Mouse (Mus musculus): ENCODE results near the gene Plin5. TPM values are rescaled to one million over a fixed set of nuclear protein-coding genes. Genes with fewer than 3 reads are reported as not detected.

Plin5 gene
- total and polyA plus RNA-seq, 3 experiments, result not detected

- no peak for TF ChIP-seq GABPA (IDR thresholded peaks at IDR 0.05; ENCODE audit: low read depth, low read length)
These were observed 24.6 kb upstream of the Plin5 start (continued) for GRCm38 (mm10) chr17:56141702-56142605.

- Histone ChIP-seq H3K9me3 (replicated peaks; ENCODE audit: insufficient read depth, low read length) (no peaks in the 10 kb centered on the region), H3K36me3 (ENCODE audit: control insufficient read depth in 1 of 2, insufficient read depth in 2 of 2, low read length in 2 of 2) (no peaks in the 10 kb centered on the region), H3K79me2 (ENCODE audit: control insufficient read depth, insufficient read depth, low read length, poor library complexity) (peaks cover 6% of the 10 kb centered on the region; the same call in 1 of the 2 replicates), H3K4me3 (ENCODE audit: control insufficient read depth in 1 of 2, insufficient read depth in 1 of 2, low read depth in 2 of 2, low read length in 2 of 2) (peak within 1 kb of the TSS; percentile 62 to 87), H3K4me1 (ENCODE audit: control insufficient read depth in 1 of 2, insufficient read depth in 2 of 2, low read length in 2 of 2) (peaks cover 0 to 5% of the 10 kb centered on the region in 2 experiments; a peak in 2 of 4 replicates), H3K9ac (ENCODE audit: control insufficient read depth, low read depth, low read length, poor library complexity, severe bottlenecking) (peak within 1 kb of the TSS; percentile 67), H3K27me3 (ENCODE audit: control insufficient read depth in 1 of 2, insufficient read depth in 2 of 2, low read length in 2 of 2) (no peaks in the 10 kb centered on the region), H3K27ac (ENCODE audit: control insufficient read depth, low read depth, low read length) (0 out of 2 replicates have a peak within 1 kb of the TSS, but pooled peaks have one; percentile 6)
- peak; percentile 79 for DNase-seq (ENCODE audit: low read depth, low spot score)
- peak in 1 of 3 experiments; percentile 24; a peak in 1 of 6 replicates for TF ChIP-seq CTCF (IDR thresholded peaks at IDR 0.05 in 2 of 3, conservative IDR thresholded peaks at IDR 0.05 in 1 of 3; ENCODE audit: control insufficient read depth in 1 of 3, insufficient read depth in 1 of 3, low read depth in 2 of 3, low read length in 3 of 3, poor library complexity in 1 of 3, severe bottlenecking in 1 of 3)
- no peak for TF ChIP-seq ELF1 (IDR thresholded peaks at IDR 0.05; ENCODE audit: low read depth, low read length)
- TF ChIP-seq BHLHE40 (IDR thresholded peaks at IDR 0.05; ENCODE audit: borderline replicate concordance, low read depth, low read length), result no peak
- no peak for TF ChIP-seq ZNF384 (IDR thresholded peaks at IDR 0.05; ENCODE audit: low read depth, low read length)
- peak; percentile 97 for TF ChIP-seq MAZ (IDR thresholded peaks at IDR 0.05; ENCODE audit: low read depth, low read length)
- TF ChIP-seq RAD21 (IDR thresholded peaks at IDR 0.05; ENCODE audit: low read depth, low read length), result no peak
- peak; percentile 43; the same call in 1 of the 2 replicates for TF ChIP-seq NRF1 (IDR thresholded peaks at IDR 0.05; ENCODE audit: insufficient read depth, low read depth, low read length, poor library complexity, severe bottlenecking)
- TF ChIP-seq ZMIZ1 (IDR thresholded peaks at IDR 0.05; ENCODE audit: low read depth, low read length), result no peak
- 0 out of 2 replicates have a peak, but pooled peaks have one; percentile 22 for TF ChIP-seq MYC (IDR thresholded peaks at IDR 0.05; ENCODE audit: low read depth, low read length)
- no peak for TF ChIP-seq POLR2AphosphoS2 (IDR thresholded peaks at IDR 0.05; ENCODE audit: low read length)
- TF ChIP-seq SIN3A (IDR thresholded peaks at IDR 0.05; ENCODE audit: low read length), result peak; percentile 56; the same call in 1 of the 2 replicates
- TF ChIP-seq SMC3 (IDR thresholded peaks at IDR 0.05; ENCODE audit: low read depth, low read length), result no peak
- TF ChIP-seq USF2 (IDR thresholded peaks at IDR 0.05; ENCODE audit: borderline replicate concordance in 1 of 2, insufficient read depth in 1 of 2, low read depth in 1 of 2, low read length in 2 of 2), result no peak
- TF ChIP-seq ZC3H11A (IDR thresholded peaks at IDR 0.05; ENCODE audit: low read depth, low read length), result no peak
- TF ChIP-seq HCFC1 (IDR thresholded peaks at IDR 0.05; ENCODE audit: low read depth, low read length), result peak; percentile 67
- TF ChIP-seq UBTF (IDR thresholded peaks at IDR 0.05; ENCODE audit: borderline replicate concordance, insufficient read depth, low read depth, low read length), result no peak
- peak; percentile 41; the same call in 1 of the 2 replicates for TF ChIP-seq MXI1 (IDR thresholded peaks at IDR 0.05; ENCODE audit: low read depth, low read length)
- TF ChIP-seq TCF12 (IDR thresholded peaks at IDR 0.05; ENCODE audit: low read depth, low read length), result no peak
- TF ChIP-seq POLR2A (IDR thresholded peaks at IDR 0.05; ENCODE audit: control insufficient read depth in 1 of 2, insufficient read depth in 1 of 2, low read depth in 1 of 2, low read length in 2 of 2, poor library complexity in 1 of 2), result peak; percentile 34 to 57; a peak in 2 of 4 replicates
- no peak for TF ChIP-seq ETS1 (IDR thresholded peaks at IDR 0.05; ENCODE audit: low read depth, low read length)
- TF ChIP-seq JUND (IDR thresholded peaks at IDR 0.05; ENCODE audit: low read depth, low read length), result no peak
- no peak for TF ChIP-seq MAFK (IDR thresholded peaks at IDR 0.05; ENCODE audit: borderline replicate concordance, low read depth, low read length)
- TF ChIP-seq NELFE (IDR thresholded peaks at IDR 0.05; ENCODE audit: low read depth, low read length), result peak; percentile 36
These were observed 22.6 kb upstream of the Plin5 start, which contains the start of gene Sema6b for GRCm38 (mm10) chr17:56139858-56140595. TSS of gene Sema6b (minus strand) at chr17:56140343.
